Mouse (Mus musculus): ENCODE results near the gene Cbll1.

Gene Cbll1

GRCm38 (mm10) chr12:31499314-31500131 is at the start of gene Cbll1:
TSS of gene Cbll1 (minus strand) at chr12:31499616.
- peak; percentile 96 for DNase-seq

- no peak for DNase-seq
These were observed 46.6 kb upstream of the Cbll1 start for GRCm38 (mm10) chr12:31546061-31546460.

- no peak for DNase-seq
These were observed 45.8 kb upstream of the Cbll1 start for GRCm38 (mm10) chr12:31545219-31545618.

- DNase-seq: no peak
These were observed 42.1 kb upstream of the Cbll1 start for GRCm38 (mm10) chr12:31541541-31541940.

GRCm38 (mm10) chr12:31539783-31540182 is 40.4 kb upstream of the Cbll1 start:
- DNase-seq: peak in 1 of 2 experiments; percentile 9

GRCm38 (mm10) chr12:31537515-31538230 is 38.3 kb upstream of the Cbll1 start:
- no peak for DNase-seq

- DNase-seq: peak in 1 of 2 experiments; percentile 44
These were observed 34.8 kb upstream of the Cbll1 start for GRCm38 (mm10) chr12:31534060-31534843.

- DNase-seq: no peak
These were observed 33.9 kb upstream of the Cbll1 start for GRCm38 (mm10) chr12:31533218-31533908.

- no peak for DNase-seq
These were observed 32.6 kb upstream of the Cbll1 start for GRCm38 (mm10) chr12:31532054-31532453.

- DNase-seq: no peak
These were observed 28.0 kb upstream of the Cbll1 start for GRCm38 (mm10) chr12:31527407-31527806.

GRCm38 (mm10) chr12:31521371-31521770 is 22.0 kb upstream of the Cbll1 start:
- no peak for DNase-seq

GRCm38 (mm10) chr12:31520119-31520518 is 20.7 kb upstream of the Cbll1 start:
- peak; percentile 27 to 39 for DNase-seq

GRCm38 (mm10) chr12:31513724-31514503 is 14.5 kb upstream of the Cbll1 start:
- no peak for DNase-seq

GRCm38 (mm10) chr12:31512634-31513411 is 13.4 kb upstream of the Cbll1 start:
- no peak for DNase-seq

GRCm38 (mm10) chr12:31511218-31511617 is 11.8 kb upstream of the Cbll1 start:
- DNase-seq: no peak

- DNase-seq: no peak
These were observed 9.1 kb upstream of the Cbll1 start for GRCm38 (mm10) chr12:31508496-31508895.

- peak in 1 of 2 experiments; percentile 24 for DNase-seq
These were observed 8.4 kb upstream of the Cbll1 start for GRCm38 (mm10) chr12:31507718-31508364.

- no peak for DNase-seq
These were observed 3.8 kb upstream of the Cbll1 start for GRCm38 (mm10) chr12:31503211-31503610.

GRCm38 (mm10) chr12:31501266-31501665 is 1.9 kb upstream of the Cbll1 start:
- DNase-seq: no peak

GRCm38 (mm10) chr12:31500196-31500595 is 780 bp upstream of the Cbll1 start:
- DNase-seq: no peak

Measured in kidney, postnatal 4 days (tissue).